In the genomic region with DNA sequence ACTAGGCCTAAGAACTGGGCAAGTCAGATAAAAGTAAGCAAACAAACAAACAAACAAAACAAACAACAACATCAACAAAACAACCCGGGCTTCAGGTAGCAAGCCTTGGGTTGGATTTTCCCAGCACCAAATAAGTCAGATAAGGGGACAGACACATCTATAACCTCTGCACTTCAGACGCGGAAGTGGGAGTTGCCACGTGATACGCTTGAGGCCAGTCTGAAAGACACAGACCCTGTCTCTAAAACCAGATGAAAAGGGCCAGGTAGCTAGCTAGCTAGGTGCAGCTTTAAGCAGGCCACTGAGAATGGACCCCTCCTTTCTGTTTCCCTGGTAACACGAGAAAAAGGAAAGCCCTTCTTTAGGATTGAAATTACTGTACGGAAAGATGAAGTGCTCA, we compare ENCODE assay signal across 17 mouse cellular contexts.
"Had no signal": no experiment of that assay in that cellular context is flagged by ENCODE, and none has a peak within 500 bp of the region (broad histone marks: within the 10 kb centered on the region; RNA-seq: fewer than 3 reads in every experiment).

No protein-coding gene starts in this region.

- DNase-seq: retina, postnatal 1 day; right cerebral cortex, adult 18-20 months; right cerebral cortex, postnatal 14 days; right cerebral cortex, postnatal 25 days; right cerebral cortex, postnatal 4 days; spleen, adult 18-20 months; thymus, adult 18-20 months; thymus, adult 2 months; thymus, postnatal 14 days; thymus, postnatal 25 days; thymus, postnatal 36 days; thymus, postnatal 4 days had no signal

- H3K9ac ChIP-seq: neural tube, embryonic 12.5 days; neural tube, embryonic 13.5 days; neural tube, embryonic 15.5 days; stomach, embryonic 15.5 days had no signal

- H3K27ac ChIP-seq: neural tube, embryonic 12.5 days; neural tube, embryonic 13.5 days; neural tube, embryonic 15.5 days; stomach, embryonic 15.5 days; stomach, postnatal 0 days had no signal

- H3K9me3 ChIP-seq: neural tube, embryonic 12.5 days; neural tube, embryonic 13.5 days; neural tube, embryonic 15.5 days; stomach, embryonic 15.5 days had no signal

- H3K27me3 ChIP-seq: neural tube, embryonic 12.5 days; neural tube, embryonic 13.5 days; neural tube, embryonic 15.5 days; stomach, embryonic 15.5 days had no signal

- H3K4me1 ChIP-seq: neural tube, embryonic 12.5 days; stomach, embryonic 15.5 days had no signal

- H3K36me3 ChIP-seq: neural tube, embryonic 12.5 days; neural tube, embryonic 13.5 days; neural tube, embryonic 15.5 days; stomach, embryonic 15.5 days had no signal

- H3K4me3 ChIP-seq: neural tube, embryonic 12.5 days; neural tube, embryonic 13.5 days; neural tube, embryonic 15.5 days; stomach, embryonic 15.5 days had no signal

- H3K4me2 ChIP-seq: neural tube, embryonic 12.5 days; neural tube, embryonic 13.5 days; neural tube, embryonic 15.5 days; stomach, embryonic 15.5 days had no signal
